Mouse (Mus musculus): ENCODE measurements around the gene Eif3i. TPM values are rescaled to one million over a fixed set of nuclear protein-coding genes. Genes with fewer than 3 reads are reported as not detected.

The Eif3i gene
- total RNA-seq (2021) (100 to 1,000 TPM; 116 to 132 TPM), polyA plus RNA-seq (2012; rRNA removed) (185 and 257 TPM in 2 replicates)
- long read RNA-seq, transcript Eif3i-201 (11 exons, 1,123 nt): major isoform, 36 of 50 reads
- long read RNA-seq, partial matches to known transcripts: 11 of 50 reads
- long read RNA-seq, other reads (novel, unspliced or antisense): 3 of 50 reads

- H3K36me3 ChIP-seq (ENCODE audit: control insufficient read depth, insufficient read depth, low read length): no peaks in the 10 kb centered on the region; the same call in 1 of the 2 replicates
- peak; percentile 87 to 89 for DNase-seq
- H3K27ac ChIP-seq: peak within 1 kb of the TSS; percentile 77
- WGBS: under 1% methylated on average over 74 of the region's 74 CpGs
- H3K4me1 ChIP-seq (ENCODE audit: control insufficient read depth, insufficient read depth, low read length): peaks cover 4% of the 10 kb centered on the region
- peak; percentile 20; the same call in 1 of the 2 replicates for TF ChIP-seq CTCF (IDR thresholded peaks at IDR 0.05)
- TF ChIP-seq EP300 (IDR thresholded peaks at IDR 0.05; ENCODE audit: insufficient read depth, low read depth, low read length): 0 out of 2 replicates have a peak, but pooled peaks have one; percentile 25
- TF ChIP-seq POLR2A (IDR thresholded peaks at IDR 0.05; ENCODE audit: insufficient read depth, low read depth, low read length): peak; percentile 79
- H3K4me3 ChIP-seq: peak within 1 kb of the TSS; percentile 90
- no peaks in the 10 kb centered on the region for H3K27me3 ChIP-seq (ENCODE audit: control insufficient read depth, insufficient read depth, low read length)
- intact Hi-C loops (cut with DNase I): loop anchor here (2.0 kb wide), 1 partner anchor 58 kb away; the partner anchor contains the start of gene Hdac1
- H3K9ac ChIP-seq (ENCODE audit: low read depth, low read length): peak within 1 kb of the TSS; percentile 63
- peaks cover 4% of the 10 kb centered on the region for H3K79me2 ChIP-seq (replicated peaks; ENCODE audit: control insufficient read depth, insufficient read depth, low read length)
Observed at GRCm38 (mm10) chr4:129600233-129601158, at the start of gene Eif3i, which contains the start of gene Tmem234. TSS of gene Eif3i (minus strand) at chr4:129600648. TSS of gene Tmem234 (plus strand) at chr4:129600668.

DNA sequence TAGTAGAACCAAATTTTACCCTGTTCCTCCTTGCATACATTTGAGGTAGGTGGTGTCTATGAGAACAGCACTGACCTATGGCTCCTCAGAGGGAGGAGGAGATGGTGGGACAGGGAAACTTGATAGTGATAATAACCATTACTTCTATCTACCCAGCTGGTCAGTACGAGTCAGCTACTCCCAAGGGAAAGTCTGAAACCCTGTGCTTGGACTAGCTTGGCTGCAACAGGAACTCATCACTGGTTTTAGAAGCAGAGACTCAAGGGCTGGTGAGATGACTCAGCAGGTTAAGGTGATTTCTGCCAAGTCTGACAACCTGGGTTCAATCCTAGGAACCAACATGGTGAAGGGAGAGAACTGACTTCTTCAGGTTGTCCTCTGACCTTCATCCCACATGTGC lies 48.2 kb upstream of the Eif3i start:
- Histone ChIP-seq H3K9ac (ENCODE audit: low read depth, low read length) (no peak overlapping the region), H3K4me1 (ENCODE audit: control insufficient read depth, insufficient read depth, low read length) (no peaks in the 10 kb centered on the region), H3K27ac (no peak overlapping the region), H3K36me3 (ENCODE audit: control insufficient read depth, insufficient read depth, low read length) (peaks cover 3% of the 10 kb centered on the region; the same call in 1 of the 2 replicates), H3K27me3 (ENCODE audit: control insufficient read depth, insufficient read depth, low read length) (no peaks in the 10 kb centered on the region), H3K79me2 (replicated peaks; ENCODE audit: control insufficient read depth, insufficient read depth, low read length) (no peaks in the 10 kb centered on the region), H3K4me3 (no peak overlapping the region)
- no peak for DNase-seq
- intact Hi-C loops (cut with DNase I): no loop called here
- WGBS: 42% methylated on average over 1 of the region's 1 CpGs
- TF ChIP-seq CTCF (IDR thresholded peaks at IDR 0.05) (no peak), POLR2A (IDR thresholded peaks at IDR 0.05; ENCODE audit: insufficient read depth, low read depth, low read length) (no peak), EP300 (IDR thresholded peaks at IDR 0.05; ENCODE audit: insufficient read depth, low read depth, low read length) (no peak)

- Histone ChIP-seq H3K4me1 (ENCODE audit: control insufficient read depth, insufficient read depth, low read length) (no peaks in the 10 kb centered on the region), H3K4me3 (no peak overlapping the region), H3K27me3 (ENCODE audit: control insufficient read depth, insufficient read depth, low read length) (no peaks in the 10 kb centered on the region), H3K79me2 (replicated peaks; ENCODE audit: control insufficient read depth, insufficient read depth, low read length) (no peaks in the 10 kb centered on the region), H3K9ac (ENCODE audit: low read depth, low read length) (no peak overlapping the region), H3K36me3 (ENCODE audit: control insufficient read depth, insufficient read depth, low read length) (no peaks in the 10 kb centered on the region), H3K27ac (no peak overlapping the region)
- WGBS: 78% methylated on average over 6 of the region's 6 CpGs
- intact Hi-C loops (cut with DNase I): no loop called here
- no peak for TF ChIP-seq CTCF (IDR thresholded peaks at IDR 0.05)
- no peak for DNase-seq
Observed at GRCm38 (mm10) chr4:129645204-129645603, 44.8 kb upstream of the Eif3i start.

DNA sequence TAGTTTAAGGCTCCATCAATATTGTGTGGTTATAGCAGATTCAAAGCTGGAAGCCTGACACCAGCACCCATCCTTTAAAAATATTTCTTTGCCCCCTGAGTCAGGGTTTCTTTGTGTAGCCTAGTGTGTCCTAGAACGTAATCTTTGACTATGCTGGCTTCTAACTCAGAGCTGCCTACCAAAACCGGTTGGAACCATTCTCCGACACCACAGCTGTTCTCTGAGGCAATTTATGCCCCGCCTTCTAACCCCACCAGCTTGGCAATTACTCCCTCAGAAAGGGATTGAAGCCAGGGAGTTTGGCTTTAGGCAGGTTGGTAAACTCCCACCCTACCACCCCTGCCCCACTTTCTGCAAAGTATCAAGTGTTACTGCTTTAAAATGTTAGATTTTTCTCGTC lies 41.3 kb upstream of the Eif3i start:
- WGBS: 50% methylated on average over 5 of the region's 5 CpGs
- Histone ChIP-seq H3K36me3 (ENCODE audit: control insufficient read depth, insufficient read depth, low read length) (peaks cover 4% of the 10 kb centered on the region; the same call in 1 of the 2 replicates), H3K4me3 (no peak overlapping the region), H3K79me2 (replicated peaks; ENCODE audit: control insufficient read depth, insufficient read depth, low read length) (no peaks in the 10 kb centered on the region; the same call in 1 of the 2 replicates), H3K27me3 (ENCODE audit: control insufficient read depth, insufficient read depth, low read length) (no peaks in the 10 kb centered on the region), H3K27ac (no peak overlapping the region; the same call in 1 of the 2 replicates), H3K4me1 (ENCODE audit: control insufficient read depth, insufficient read depth, low read length) (peaks cover 2% of the 10 kb centered on the region), H3K9ac (ENCODE audit: low read depth, low read length) (no peak overlapping the region)
- no peak for DNase-seq
- intact Hi-C loops (cut with DNase I): loop anchor here (2.0 kb wide), 1 partner anchor 29 kb away; no protein-coding TSS in a partner anchor
- no peak for TF ChIP-seq POLR2A (IDR thresholded peaks at IDR 0.05; ENCODE audit: insufficient read depth, low read depth, low read length)
- TF ChIP-seq EP300 (IDR thresholded peaks at IDR 0.05; ENCODE audit: insufficient read depth, low read depth, low read length): no peak
- no peak for TF ChIP-seq CTCF (IDR thresholded peaks at IDR 0.05)

- peak; percentile 85 for TF ChIP-seq POLR2A (IDR thresholded peaks at IDR 0.05; ENCODE audit: insufficient read depth, low read depth, low read length)
- TF ChIP-seq EP300 (IDR thresholded peaks at IDR 0.05; ENCODE audit: insufficient read depth, low read depth, low read length): 0 out of 2 replicates have a peak, but pooled peaks have one; percentile 22
- no peak for TF ChIP-seq CTCF (IDR thresholded peaks at IDR 0.05)
- no peaks in the 10 kb centered on the region for H3K27me3 ChIP-seq (ENCODE audit: control insufficient read depth, insufficient read depth, low read length)
- peak within 1 kb of the TSS; percentile 89 for H3K9ac ChIP-seq (ENCODE audit: low read depth, low read length)
- H3K27ac ChIP-seq: peak within 1 kb of the TSS; percentile 83
- peaks cover 2% of the 10 kb centered on the region for H3K4me1 ChIP-seq (ENCODE audit: control insufficient read depth, insufficient read depth, low read length)
- peak within 1 kb of the TSS; percentile 60 for H3K4me3 ChIP-seq
- H3K36me3 ChIP-seq (ENCODE audit: control insufficient read depth, insufficient read depth, low read length): peaks cover 4% of the 10 kb centered on the region; the same call in 1 of the 2 replicates
- intact Hi-C loops (cut with DNase I): loop anchor here (1.0 kb wide), 1 partner anchor 17 kb away; no protein-coding TSS in a partner anchor
- WGBS: under 1% methylated on average over 60 of the region's 60 CpGs
- H3K79me2 ChIP-seq (replicated peaks; ENCODE audit: control insufficient read depth, insufficient read depth, low read length): no peaks in the 10 kb centered on the region; the same call in 1 of the 2 replicates
- peak; percentile 95 to 97 for DNase-seq
Observed at GRCm38 (mm10) chr4:129640638-129641467, 40.4 kb upstream of the Eif3i start, which contains the start of gene Txlna. TSS of gene Txlna (minus strand) at chr4:129641065.
